Mouse (Mus musculus): ENCODE measurements around the gene Ttc36. TPM values are rescaled to one million over a fixed set of nuclear protein-coding genes. Genes with fewer than 3 reads are reported as not detected.
"Not testable (repeated sequence)": the region's sequence is repeated elsewhere in the genome, so short reads cannot be mapped to it uniquely, and the experiment has no call there.

Gene Ttc36
- polyA plus RNA-seq, 1 experiment from 2014 or later: 127 TPM

- H3K4me3 ChIP-seq (replicated peaks): peak overlapping the region; percentile 79
- no peak overlapping the region; the same call in 1 of the 2 replicates for H3K9ac ChIP-seq
- H3K27me3 ChIP-seq: no peaks in the 10 kb centered on the region
- no peaks in the 10 kb centered on the region for H3K9me3 ChIP-seq (replicated peaks)
- WGBS (ENCODE audit: insufficient replicate concordance): 19% methylated on average over 5 of the region's 5 CpGs
- H3K36me3 ChIP-seq (replicated peaks): peaks cover 4% of the 10 kb centered on the region; the same call in 1 of the 2 replicates
- peak overlapping the region; percentile 29; the same call in 1 of the 2 replicates for H3K4me2 ChIP-seq
- peak overlapping the region; percentile 63; the same call in 1 of the 2 replicates for H3K27ac ChIP-seq (replicated peaks)
- peaks cover 25% of the 10 kb centered on the region for H3K4me1 ChIP-seq (replicated peaks)
- no peak for ATAC-seq (ENCODE audit: insufficient read depth)
Measured at GRCm38 (mm10) chr9:44772392-44772749, 30.5 kb downstream of the Ttc36 start.

GRCm38 (mm10) chr9:44771376-44771775 lies 31.5 kb downstream of the Ttc36 start:
- 86% methylated on average over 5 of the region's 5 CpGs for WGBS (ENCODE audit: insufficient replicate concordance)

GRCm38 (mm10) chr9:44768029-44768394 lies 34.9 kb downstream of the Ttc36 start:
- not testable (repeated sequence) for H3K9me3 ChIP-seq (replicated peaks)
- ATAC-seq (ENCODE audit: insufficient read depth): peak; percentile 8; the same call in 1 of the 2 replicates

More at GRCm38 (mm10) chr9:44771376-44771775, 31.5 kb downstream of the Ttc36 start:
- H3K9ac ChIP-seq: no peak overlapping the region
- H3K4me2 ChIP-seq: no peak overlapping the region
- H3K4me3 ChIP-seq (replicated peaks): no peak overlapping the region
- no peaks in the 10 kb centered on the region for H3K9me3 ChIP-seq (replicated peaks)
- no peak overlapping the region for H3K27ac ChIP-seq (replicated peaks)
- peaks cover 25% of the 10 kb centered on the region for H3K4me1 ChIP-seq (replicated peaks)
- H3K27me3 ChIP-seq: no peaks in the 10 kb centered on the region
- no peak for ATAC-seq (ENCODE audit: insufficient read depth)
- peaks cover 4% of the 10 kb centered on the region; the same call in 1 of the 2 replicates for H3K36me3 ChIP-seq (replicated peaks)

GRCm38 (mm10) chr9:44767101-44768028 lies 35.5 kb downstream of the Ttc36 start, which contains the start of the genes Arcn1 and Ift46:
TSS of gene Arcn1 (minus strand) at chr9:44767845.
TSS of gene Ift46 (plus strand) at chr9:44767908.
- under 1% methylated on average over 82 of the region's 82 CpGs for WGBS (ENCODE audit: insufficient replicate concordance)

More at GRCm38 (mm10) chr9:44768029-44768394, 34.9 kb downstream of the Ttc36 start:
- Histone ChIP-seq H3K4me2 (peak overlapping the region; percentile 72), H3K4me3 (replicated peaks) (peak overlapping the region; percentile 99), H3K4me1 (replicated peaks) (peaks cover 34% of the 10 kb centered on the region), H3K27ac (replicated peaks) (peak overlapping the region; percentile 19; the same call in 1 of the 2 replicates)
- H3K27me3 ChIP-seq; H3K9ac ChIP-seq; H3K36me3 ChIP-seq (replicated peaks): not testable (repeated sequence)
- WGBS (ENCODE audit: insufficient replicate concordance): 35% methylated on average over 8 of the region's 9 CpGs

GRCm38 (mm10) chr9:44760873-44761272 lies 42.0 kb downstream of the Ttc36 start:
- H3K4me1 ChIP-seq (replicated peaks): peaks cover 19% of the 10 kb centered on the region
- ATAC-seq (ENCODE audit: insufficient read depth): no peak
- H3K9me3 ChIP-seq (replicated peaks): no peaks in the 10 kb centered on the region
- no peaks in the 10 kb centered on the region for H3K27me3 ChIP-seq
- no peak overlapping the region for H3K4me3 ChIP-seq (replicated peaks)
- peaks cover 48% of the 10 kb centered on the region for H3K36me3 ChIP-seq (replicated peaks)
- H3K9ac ChIP-seq: no peak overlapping the region
- WGBS (ENCODE audit: insufficient replicate concordance): 57% methylated on average over 2 of the region's 2 CpGs
- no peak overlapping the region for H3K4me2 ChIP-seq
- H3K27ac ChIP-seq (replicated peaks): no peak overlapping the region

More at GRCm38 (mm10) chr9:44767101-44768028, 35.5 kb downstream of the Ttc36 start, which contains the start of the genes Arcn1 and Ift46:
- peak within 1 kb of the TSS; percentile 99 for H3K4me3 ChIP-seq (replicated peaks)
- H3K9ac ChIP-seq: peak within 1 kb of the TSS; percentile 99
- no peaks in the 10 kb centered on the region for H3K9me3 ChIP-seq (replicated peaks)
- H3K27ac ChIP-seq (replicated peaks): peak within 1 kb of the TSS; percentile 96
- peaks cover 34% of the 10 kb centered on the region for H3K4me1 ChIP-seq (replicated peaks)
- no peaks in the 10 kb centered on the region for H3K36me3 ChIP-seq (replicated peaks)
- no peaks in the 10 kb centered on the region for H3K27me3 ChIP-seq
- peak within 1 kb of the TSS; percentile 72 for H3K4me2 ChIP-seq
- ATAC-seq (ENCODE audit: insufficient read depth): peak; percentile 87

Other genes starting within 250 kb of the Ttc36 start
- 0.13 TPM in 1 of 2 replicates, not detected in the other for gene Cxcr5, start 241.2 kb downstream of the Ttc36 start, polyA plus RNA-seq (2015; fragmentation: Nextera tagmentation; extraction: Ambion mirVana)
- gene Ddx6, start 198.2 kb downstream of the Ttc36 start, polyA plus RNA-seq (2015; fragmentation: Nextera tagmentation; extraction: Ambion mirVana): 6.1 and 6.6 TPM in 2 replicates
- not detected in 2 replicates for gene Treh, start 129.8 kb downstream of the Ttc36 start, polyA plus RNA-seq (2015; fragmentation: Nextera tagmentation; extraction: Ambion mirVana)
- gene Phldb1, start 67.9 kb downstream of the Ttc36 start, polyA plus RNA-seq (2015; fragmentation: Nextera tagmentation; extraction: Ambion mirVana): 2.5 and 2.7 TPM in 2 replicates
- 87.1 and 89.2 TPM in 2 replicates for gene Arcn1, start 35.2 kb downstream of the Ttc36 start, polyA plus RNA-seq (2015; fragmentation: Nextera tagmentation; extraction: Ambion mirVana)
- gene Ift46, start 35.2 kb downstream of the Ttc36 start, polyA plus RNA-seq (2015; fragmentation: Nextera tagmentation; extraction: Ambion mirVana): 16.7 and 19.0 TPM in 2 replicates
- 3.2 and 4.9 TPM in 2 replicates for gene Tmem25, start 3.8 kb downstream of the Ttc36 start, polyA plus RNA-seq (2015; fragmentation: Nextera tagmentation; extraction: Ambion mirVana)
- 2.9 and 3.4 TPM in 2 replicates for gene Kmt2a, start 78.2 kb upstream of the Ttc36 start, polyA plus RNA-seq (2015; fragmentation: Nextera tagmentation; extraction: Ambion mirVana)
- 396 and 459 TPM in 2 replicates for gene Atp5l, start 117.7 kb upstream of the Ttc36 start, polyA plus RNA-seq (2015; fragmentation: Nextera tagmentation; extraction: Ambion mirVana)
- 10.3 and 10.9 TPM in 2 replicates for gene Ube4a, start 162.5 kb upstream of the Ttc36 start, polyA plus RNA-seq (2015; fragmentation: Nextera tagmentation; extraction: Ambion mirVana)
- gene Cd3g, start 177.4 kb upstream of the Ttc36 start, polyA plus RNA-seq (2015; fragmentation: Nextera tagmentation; extraction: Ambion mirVana): 0.22 and 0.23 TPM in 2 replicates
- 0.09 and 0.10 TPM in 2 replicates for gene Cd3d, start 178.7 kb upstream of the Ttc36 start, polyA plus RNA-seq (2015; fragmentation: Nextera tagmentation; extraction: Ambion mirVana)
- gene Cd3e, start 206.6 kb upstream of the Ttc36 start, polyA plus RNA-seq (2015; fragmentation: Nextera tagmentation; extraction: Ambion mirVana): not detected in 2 replicates
- gene Mpzl2, start 236.7 kb upstream of the Ttc36 start, polyA plus RNA-seq (2015; fragmentation: Nextera tagmentation; extraction: Ambion mirVana): 9.0 and 9.4 TPM in 2 replicates

Data from liver, embryonic 15.5 days (tissue).